Mouse (Mus musculus) neutrophil, adult 5-6 weeks (primary cell): ENCODE measurements around the gene Tmem181a. TPM values are rescaled to one million over a fixed set of nuclear protein-coding genes. Genes with fewer than 3 reads are reported as not detected.

Experiments
- total RNA-seq: library from RNA; stranded (forward); fragments of 200-1000 nt; gene quantifications from 2 replicates; pipeline ENCODE4 v1.2.3, GENCODE M21; 2017

The Tmem181a gene
- total RNA-seq, 1 experiment from 2014 or later = 3.7 TPM

Other genes starting within 250 kb of the Tmem181a start
- 4.4 and 6.4 TPM in 2 replicates for gene Serac1, start 177.1 kb upstream of the Tmem181a start, total RNA-seq
- gene Gtf2h5, start 177.1 kb upstream of the Tmem181a start, total RNA-seq = 37.4 and 39.6 TPM in 2 replicates
- gene Tulp4, start 150.4 kb upstream of the Tmem181a start, total RNA-seq = 45.7 and 57.0 TPM in 2 replicates
- 5.7 and 6.1 TPM in 2 replicates for gene Dynlt1a, start 60.6 kb downstream of the Tmem181a start, total RNA-seq
- 180 and 185 TPM in 2 replicates for gene Dynlt1b, start 173.3 kb downstream of the Tmem181a start, total RNA-seq